Mouse (Mus musculus): ENCODE measurements around the gene Add1.

- no peak for TF ChIP-seq CTCF (IDR thresholded peaks at IDR 0.05; ENCODE audit: low read depth)
- TF ChIP-seq EP300 (IDR thresholded peaks at IDR 0.05; ENCODE audit: low read depth): no peak
Measured at GRCm38 (mm10) chr5:34661909-34662308, 88.4 kb downstream of the Add1 start.

Data from heart, postnatal 0 days (tissue).